Mouse (Mus musculus) myocyte (in vitro differentiated cells): ENCODE results near the gene Lrrc28.

Experiments used
- MYOD1 ChIP-seq, 3 experiments: IDR thresholded peaks; one replicate each; pipeline ENCODE4 v1.6.1; 2011; ENCODE audit warnings: control low read depth in 2 of 3, low read depth in 2 of 3, mild to moderate bottlenecking in 2 of 3, moderate library complexity in 1 of 3; ENCODE audit not compliant: insufficient read length in 2 of 3, control insufficient read depth in 1 of 3
- POLR2A ChIP-seq: IDR thresholded peaks from one replicate; pipeline ENCODE4 v1.6.1; 2011; ENCODE audit warnings: low read depth, mild to moderate bottlenecking, control low read depth, moderate library complexity; ENCODE audit not compliant: insufficient read length

DNA sequence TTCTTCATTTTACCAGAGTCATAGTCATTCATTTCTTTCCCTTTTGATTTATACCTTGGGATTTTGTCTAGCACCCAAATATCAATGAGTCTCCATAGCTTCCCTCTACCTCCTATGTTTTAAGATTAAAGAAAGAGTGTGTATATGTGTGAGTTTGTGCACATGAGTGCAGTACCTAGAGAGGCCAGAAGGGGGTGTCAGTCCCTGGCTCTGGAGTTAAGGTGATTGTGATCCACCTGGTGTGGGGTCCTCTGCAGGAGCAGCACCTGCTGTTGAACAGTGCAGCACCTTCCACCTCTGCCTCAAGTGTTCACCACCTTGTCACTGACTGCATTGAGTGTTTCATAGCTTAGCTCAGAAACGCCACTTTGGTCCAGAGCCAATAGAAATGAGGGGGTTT, 25.9 kb upstream of the Lrrc28 start:
- TF ChIP-seq MYOD1 (IDR thresholded peaks at IDR 0.05; ENCODE audit: control insufficient read depth in 1 of 3, insufficient read length in 2 of 3, low read depth in 2 of 3), result no peak
- TF ChIP-seq POLR2A, result no peak
